Mouse (Mus musculus) intestine, embryonic 14.5 days (tissue): ENCODE results near the gene H2al1c. TPM values are rescaled to one million over a fixed set of nuclear protein-coding genes. Genes with fewer than 3 reads are reported as not detected.
"Not testable (repeated sequence)": the region's sequence is repeated elsewhere in the genome, so short reads cannot be mapped to it uniquely, and the experiment has no call there.

ENCODE experiments used
- ATAC-seq: fragments of 200-750 bp; cut with Nextera tagmentation; replicated peaks from 2 replicates; pipeline ENCODE4 v1.8.0; 2017; ENCODE audit warnings: low read depth, moderate number of reproducible peaks, moderate TSS enrichment, moderate library complexity; ENCODE audit not compliant: low FRiP score, low TSS enrichment
- DNase-seq: peaks from one replicate; pipeline ENCODE4 v3.0.0-alpha.2; 2018; ENCODE audit warnings: low spot score
- H3K27ac ChIP-seq: fragments of 300-500 bp; sonication (generic); 2 replicates; pipeline ENCODE4 v1.5.1; 2014; ENCODE audit warnings: low read depth, mild to moderate bottlenecking, control low read depth
- H3K27me3 ChIP-seq: fragments of 300-500 bp; sonication (generic); replicated peaks from 2 replicates; pipeline ENCODE4 v1.6.1; 2014; ENCODE audit warnings: low read length, control low read depth; ENCODE audit not compliant: control insufficient read depth, insufficient read depth
- H3K36me3 ChIP-seq: fragments of 300-500 bp; sonication (generic); 2 replicates; pipeline ENCODE4 v1.6.1; 2014; ENCODE audit warnings: low read length, control low read depth; ENCODE audit not compliant: control insufficient read depth, insufficient read depth
- H3K4me1 ChIP-seq: fragments of 300-500 bp; sonication (generic); replicated peaks from 2 replicates; pipeline ENCODE4 v1.6.1; 2014; ENCODE audit warnings: low read length, control low read depth, mixed read lengths; ENCODE audit not compliant: control insufficient read depth, insufficient read depth
- H3K4me2 ChIP-seq: fragments of 300-500 bp; sonication (generic); 2 replicates; pipeline ENCODE4 v1.6.1; 2014; ENCODE audit warnings: low read length
- H3K4me3 ChIP-seq: fragments of 300-500 bp; sonication (generic); 2 replicates; pipeline ENCODE4 v1.5.1; 2014; ENCODE audit warnings: low read depth, low read length, control low read depth, mixed read lengths
- H3K9ac ChIP-seq: fragments of 300-500 bp; sonication (generic); 2 replicates; pipeline ENCODE4 v1.6.1; 2014; ENCODE audit warnings: mild to moderate bottlenecking, low read length
- H3K9me3 ChIP-seq: fragments of 300-500 bp; sonication (generic); 2 replicates; pipeline ENCODE4 v1.6.1; 2016; ENCODE audit warnings: low read length, control low read depth; ENCODE audit not compliant: control insufficient read depth
- WGBS: fragments of 180-500 bp; shearing (Covaris S2); extraction: QIAGEN DNeasy Blood & Tissue Kit; methylation state at CpG from one replicate; pipeline ENCODE4 v1.1.7; 2014; 5-methylcytosine and 5-hydroxymethylcytosine counted together
- polyA plus RNA-seq: library from polyadenylated mRNA; unstranded; fragments of >200 nt; fragmentation: Nextera tagmentation; extraction: Ambion mirVana; gene quantifications from 2 replicates; pipeline ENCODE4 v1.2.1, GENCODE M21; 2014

H2al1c gene
- polyA plus RNA-seq, 1 experiment from 2014 or later: not detected

DNA sequence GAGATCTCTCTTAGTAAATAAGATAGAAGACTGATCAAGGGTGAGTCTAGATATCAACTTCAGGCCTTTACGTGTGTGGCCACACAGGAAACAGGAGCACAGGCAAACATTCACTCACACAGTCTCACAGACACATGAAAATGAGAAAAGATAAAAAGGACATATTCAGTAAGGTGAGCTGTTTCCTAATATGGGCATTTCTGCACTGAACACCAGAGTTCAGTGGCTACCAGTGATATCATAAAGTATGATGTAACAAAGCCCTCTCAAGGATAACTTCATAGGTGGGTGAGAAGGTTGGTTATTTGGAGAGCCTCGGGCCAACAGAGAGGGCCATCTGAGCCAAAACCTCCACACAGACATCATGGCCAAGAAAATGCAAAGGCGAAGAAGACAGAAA lies 6.5 kb upstream of the H2al1c start, which contains the start of gene H2al1a:
H2al1a (plus strand) TSS at position 301 of the 400 bp plus-strand sequence.
- no CpG with 5 or more reads among the region's 3 CpGs for WGBS
- H3K4me3 ChIP-seq, ATAC-seq, H3K9ac ChIP-seq, H3K4me2 ChIP-seq, H3K4me1 ChIP-seq, H3K27ac ChIP-seq, H3K36me3 ChIP-seq, H3K27me3 ChIP-seq, DNase-seq, H3K9me3 ChIP-seq: not testable (repeated sequence)

DNA sequence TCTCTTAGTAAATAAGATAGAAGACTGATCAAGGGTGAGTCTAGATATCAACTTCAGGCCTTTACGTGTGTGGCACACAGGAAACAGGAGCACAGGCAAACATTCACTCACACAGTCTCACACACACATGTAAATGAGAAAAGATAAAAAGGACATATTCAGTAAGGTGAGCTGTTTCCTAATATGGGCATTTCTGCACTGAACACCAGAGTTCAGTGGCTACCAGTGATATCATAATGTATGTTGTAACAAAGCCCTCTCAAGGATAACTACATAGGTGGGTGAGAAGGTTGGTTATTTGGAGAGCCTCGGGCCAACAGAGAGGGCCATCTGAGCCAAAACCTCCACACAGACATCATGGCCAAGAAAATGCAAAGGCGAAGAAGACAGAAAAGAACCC lies 3.3 kb upstream of the H2al1c start, which contains the start of gene H2al1b:
H2al1b (plus strand) TSS at position 301 of the 400 bp plus-strand sequence.
- H3K27ac ChIP-seq, H3K36me3 ChIP-seq, ATAC-seq, H3K4me3 ChIP-seq, DNase-seq, H3K9me3 ChIP-seq, H3K27me3 ChIP-seq, H3K4me1 ChIP-seq, H3K4me2 ChIP-seq, H3K9ac ChIP-seq: not testable (repeated sequence)
- 84% methylated on average over 1 of the region's 3 CpGs for WGBS

DNA sequence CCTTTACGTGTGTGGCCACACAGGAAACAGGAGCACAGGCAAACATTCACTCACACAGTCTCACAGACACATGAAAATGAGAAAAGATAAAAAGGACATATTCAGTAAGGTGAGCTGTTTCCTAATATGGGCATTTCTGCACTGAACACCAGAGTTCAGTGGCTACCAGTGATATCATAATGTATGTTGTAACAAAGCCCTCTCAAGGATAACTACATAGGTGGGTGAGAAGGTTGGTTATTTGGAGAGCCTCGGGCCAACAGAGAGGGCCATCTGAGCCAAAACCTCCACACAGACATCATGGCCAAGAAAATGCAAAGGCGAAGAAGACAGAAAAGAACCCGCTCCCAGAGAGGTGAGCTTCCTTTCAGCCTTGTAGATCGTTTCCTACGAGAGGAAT lies 3.1 kb downstream of the H2al1c start, which contains the start of gene H2al1d:
H2al1d (plus strand) TSS at position 301 of the 400 bp plus-strand sequence.
- not testable (repeated sequence) for H3K4me3 ChIP-seq, H3K27ac ChIP-seq, H3K4me2 ChIP-seq, ATAC-seq, H3K9me3 ChIP-seq, H3K4me1 ChIP-seq, H3K27me3 ChIP-seq, H3K36me3 ChIP-seq, H3K9ac ChIP-seq, DNase-seq
- WGBS: no CpG with 5 or more reads among the region's 6 CpGs

DNA sequence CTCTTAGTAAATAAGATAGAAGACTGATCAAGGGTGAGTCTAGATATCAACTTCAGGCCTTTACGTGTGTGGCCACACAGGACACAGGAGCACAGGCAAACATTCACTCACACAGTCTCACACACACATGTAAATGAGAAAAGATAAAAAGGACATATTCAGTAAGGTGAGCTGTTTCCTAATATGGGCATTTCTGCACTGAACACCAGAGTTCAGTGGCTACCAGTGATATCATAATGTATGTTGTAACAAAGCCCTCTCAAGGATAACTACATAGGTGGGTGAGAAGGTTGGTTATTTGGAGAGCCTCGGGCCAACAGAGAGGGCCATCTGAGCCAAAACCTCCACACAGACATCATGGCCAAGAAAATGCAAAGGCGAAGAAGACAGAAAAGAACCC lies 6.2 kb downstream of the H2al1c start, which contains the start of gene H2al1e:
H2al1e (plus strand) TSS at position 301 of the 400 bp plus-strand sequence.
- not testable (repeated sequence) for H3K4me3 ChIP-seq, H3K4me1 ChIP-seq, H3K27me3 ChIP-seq, ATAC-seq, H3K27ac ChIP-seq, DNase-seq, H3K9me3 ChIP-seq, H3K9ac ChIP-seq, H3K4me2 ChIP-seq, H3K36me3 ChIP-seq
- WGBS: no CpG with 5 or more reads among the region's 3 CpGs

DNA sequence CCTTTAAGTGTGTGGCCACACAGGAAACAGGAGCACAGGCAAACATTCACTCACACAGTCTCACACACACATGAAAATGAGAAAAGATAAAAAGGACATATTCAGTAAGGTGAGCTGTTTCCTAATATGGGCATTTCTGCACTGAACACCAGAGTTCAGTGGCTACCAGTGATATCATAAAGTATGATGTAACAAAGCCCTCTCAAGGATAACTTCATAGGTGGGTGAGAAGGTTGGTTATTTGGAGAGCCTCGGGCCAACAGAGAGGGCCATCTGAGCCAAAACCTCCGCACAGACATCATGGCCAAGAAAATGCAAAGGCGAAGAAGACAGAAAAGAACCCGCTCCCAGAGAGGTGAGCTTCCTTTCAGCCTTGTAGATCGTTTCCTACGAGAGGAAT lies 9.4 kb downstream of the H2al1c start, which contains the start of gene H2al1f:
H2al1f (plus strand) TSS at position 301 of the 400 bp plus-strand sequence.
- not testable (repeated sequence) for H3K27ac ChIP-seq, DNase-seq, H3K9me3 ChIP-seq, H3K4me1 ChIP-seq, H3K9ac ChIP-seq, H3K4me2 ChIP-seq, ATAC-seq, H3K4me3 ChIP-seq, H3K36me3 ChIP-seq, H3K27me3 ChIP-seq
- no CpG with 5 or more reads among the region's 6 CpGs for WGBS

DNA sequence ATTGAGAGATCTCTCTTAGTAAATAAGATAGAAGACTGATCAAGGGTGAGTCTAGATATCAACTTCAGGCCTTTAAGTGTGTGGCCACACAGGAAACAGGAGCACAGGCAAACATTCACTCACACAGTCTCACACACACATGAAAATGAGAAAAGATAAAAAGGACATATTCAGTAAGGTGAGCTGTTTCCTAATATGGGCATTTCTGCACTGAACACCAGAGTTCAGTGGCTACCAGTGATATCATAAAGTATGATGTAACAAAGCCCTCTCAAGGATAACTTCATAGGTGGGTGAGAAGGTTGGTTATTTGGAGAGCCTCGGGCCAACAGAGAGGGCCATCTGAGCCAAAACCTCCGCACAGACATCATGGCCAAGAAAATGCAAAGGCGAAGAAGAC lies 12.5 kb downstream of the H2al1c start, which contains the start of gene H2al1g:
H2al1g (plus strand) TSS at position 301 of the 400 bp plus-strand sequence.
- H3K9ac ChIP-seq, H3K9me3 ChIP-seq, H3K27ac ChIP-seq, H3K4me1 ChIP-seq, ATAC-seq, DNase-seq, H3K4me2 ChIP-seq, H3K27me3 ChIP-seq, H3K36me3 ChIP-seq, H3K4me3 ChIP-seq: not testable (repeated sequence)
- WGBS: no CpG with 5 or more reads among the region's 3 CpGs

DNA sequence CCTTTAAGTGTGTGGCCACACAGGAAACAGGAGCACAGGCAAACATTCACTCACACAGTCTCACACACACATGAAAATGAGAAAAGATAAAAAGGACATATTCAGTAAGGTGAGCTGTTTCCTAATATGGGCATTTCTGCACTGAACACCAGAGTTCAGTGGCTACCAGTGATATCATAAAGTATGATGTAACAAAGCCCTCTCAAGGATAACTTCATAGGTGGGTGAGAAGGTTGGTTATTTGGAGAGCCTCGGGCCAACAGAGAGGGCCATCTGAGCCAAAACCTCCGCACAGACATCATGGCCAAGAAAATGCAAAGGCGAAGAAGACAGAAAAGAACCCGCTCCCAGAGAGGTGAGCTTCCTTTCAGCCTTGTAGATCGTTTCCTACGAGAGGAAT lies 15.7 kb downstream of the H2al1c start, which contains the start of gene H2al1h:
H2al1h (plus strand) TSS at position 301 of the 400 bp plus-strand sequence.
- DNase-seq, H3K9me3 ChIP-seq, H3K36me3 ChIP-seq, ATAC-seq, H3K4me2 ChIP-seq, H3K4me3 ChIP-seq, H3K9ac ChIP-seq, H3K4me1 ChIP-seq, H3K27ac ChIP-seq, H3K27me3 ChIP-seq: not testable (repeated sequence)
- no CpG with 5 or more reads among the region's 6 CpGs for WGBS

DNA sequence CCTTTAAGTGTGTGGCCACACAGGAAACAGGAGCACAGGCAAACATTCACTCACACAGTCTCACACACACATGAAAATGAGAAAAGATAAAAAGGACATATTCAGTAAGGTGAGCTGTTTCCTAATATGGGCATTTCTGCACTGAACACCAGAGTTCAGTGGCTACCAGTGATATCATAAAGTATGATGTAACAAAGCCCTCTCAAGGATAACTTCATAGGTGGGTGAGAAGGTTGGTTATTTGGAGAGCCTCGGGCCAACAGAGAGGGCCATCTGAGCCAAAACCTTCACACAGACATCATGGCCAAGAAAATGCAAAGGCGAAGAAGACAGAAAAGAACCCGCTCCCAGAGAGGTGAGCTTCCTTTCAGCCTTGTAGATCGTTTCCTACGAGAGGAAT lies 18.9 kb downstream of the H2al1c start, which contains the start of gene H2al1i:
H2al1i (plus strand) TSS at position 301 of the 400 bp plus-strand sequence.
- H3K27me3 ChIP-seq, H3K27ac ChIP-seq, H3K4me1 ChIP-seq, H3K36me3 ChIP-seq, H3K9me3 ChIP-seq, H3K4me2 ChIP-seq, ATAC-seq, DNase-seq, H3K4me3 ChIP-seq, H3K9ac ChIP-seq: not testable (repeated sequence)
- WGBS: no CpG with 5 or more reads among the region's 5 CpGs

DNA sequence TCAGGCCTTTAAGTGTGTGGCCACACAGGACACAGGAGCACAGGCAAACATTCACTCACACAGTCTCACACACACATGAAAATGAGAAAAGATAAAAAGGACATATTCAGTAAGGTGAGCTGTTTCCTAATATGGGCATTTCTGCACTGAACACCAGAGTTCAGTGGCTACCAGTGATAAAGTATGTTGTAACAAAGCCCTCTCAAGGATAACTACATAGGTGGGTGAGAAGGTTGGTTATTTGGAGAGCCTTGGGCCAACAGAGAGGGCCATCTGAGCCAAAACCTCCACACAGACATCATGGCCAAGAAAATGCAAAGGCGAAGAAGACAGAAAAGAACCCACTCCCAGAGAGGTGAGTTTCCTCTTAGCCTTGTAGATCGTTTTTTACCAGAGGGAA lies 22.1 kb downstream of the H2al1c start, which contains the start of gene H2al1j:
H2al1j (plus strand) TSS at position 301 of the 400 bp plus-strand sequence.
- not testable (repeated sequence) for H3K4me3 ChIP-seq, H3K27ac ChIP-seq, H3K9me3 ChIP-seq, DNase-seq, ATAC-seq, H3K27me3 ChIP-seq, H3K4me2 ChIP-seq, H3K9ac ChIP-seq, H3K36me3 ChIP-seq, H3K4me1 ChIP-seq
- WGBS: 88% methylated on average over 2 of the region's 2 CpGs
